Mouse (Mus musculus): ENCODE results near the gene Ppp1r12c. TPM values are rescaled to one million over a fixed set of nuclear protein-coding genes. Genes with fewer than 3 reads are reported as not detected.

Ppp1r12c gene
- polyA plus RNA-seq, 1 experiment from 2014 or later: 14.9 TPM

GRCm38 (mm10) chr7:4498251-4498650 lies 3.2 kb downstream of the Ppp1r12c start:
- H3K36me3 ChIP-seq (replicated peaks; ENCODE audit: insufficient read depth, low read length): peaks cover 31% of the 10 kb centered on the region
- DNase-seq (no peak), ATAC-seq (no peak)
- whole genome bisulfite sequencing (ENCODE audit: insufficient replicate concordance): 44% methylated on average over 9 of the region's 9 CpGs
- peak overlapping the region; percentile 22; the same call in 1 of the 2 replicates for H3K4me2 ChIP-seq (ENCODE audit: low read depth, low read length)
- TF ChIP-seq CTCF (IDR thresholded peaks at IDR 0.05; ENCODE audit: low read depth) (no peak), EP300 (IDR thresholded peaks at IDR 0.05; ENCODE audit: low read depth) (no peak)
- H3K4me1 ChIP-seq (ENCODE audit: insufficient read depth): peaks cover 14% of the 10 kb centered on the region
- H3K4me3 ChIP-seq (ENCODE audit: low read depth, low read length): no peak overlapping the region
- H3K27ac ChIP-seq (ENCODE audit: low read depth): no peak overlapping the region
- no peaks in the 10 kb centered on the region for H3K9me3 ChIP-seq (ENCODE audit: low read length)
- 0 out of 2 replicates have a peak overlapping the region, but pooled peaks have one; percentile 9 for H3K9ac ChIP-seq (replicated peaks)
- H3K27me3 ChIP-seq (ENCODE audit: insufficient read depth, low read length): no peaks in the 10 kb centered on the region

DNA sequence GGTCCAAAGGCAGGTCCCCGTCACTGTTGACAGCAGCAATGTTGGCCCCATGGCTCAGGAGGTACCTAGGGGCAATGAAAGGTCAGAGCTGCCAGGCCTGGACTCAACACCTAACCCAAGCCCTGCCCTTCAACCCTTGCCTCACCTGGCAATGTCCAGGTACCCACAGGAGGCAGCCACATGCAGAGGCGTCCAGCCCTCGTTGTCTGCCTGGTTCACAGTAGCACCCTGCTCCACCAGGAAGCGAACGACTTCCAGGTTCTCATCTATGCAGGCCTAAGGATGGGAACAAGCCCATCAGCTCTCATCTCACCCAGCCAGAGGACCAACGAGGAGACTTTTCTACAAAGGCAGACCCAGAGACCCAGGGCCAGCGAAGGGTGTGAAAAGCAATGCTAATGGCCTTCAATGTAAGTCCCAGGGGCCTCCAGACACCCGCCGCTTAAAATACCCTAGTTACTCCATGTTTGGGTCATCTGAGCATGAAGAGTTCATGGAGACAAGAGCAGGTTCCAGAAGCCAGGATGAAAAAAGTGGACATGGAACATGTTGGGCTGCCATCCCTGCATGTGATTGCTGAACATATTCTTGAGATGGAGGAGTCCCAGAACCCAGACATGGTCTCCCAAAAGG lies 4.1 kb downstream of the Ppp1r12c start:
- H3K4me3 ChIP-seq (ENCODE audit: low read depth, low read length): no peak overlapping the region
- DNase-seq (no peak), ATAC-seq (no peak)
- WGBS (ENCODE audit: insufficient replicate concordance): 84% methylated on average over 9 of the region's 9 CpGs
- H3K4me1 ChIP-seq (ENCODE audit: insufficient read depth): peaks cover 18% of the 10 kb centered on the region
- no peak overlapping the region for H3K4me2 ChIP-seq (ENCODE audit: low read depth, low read length)
- no peak overlapping the region for H3K9ac ChIP-seq (replicated peaks)
- no peak overlapping the region for H3K27ac ChIP-seq (ENCODE audit: low read depth)
- H3K9me3 ChIP-seq (ENCODE audit: low read length): no peaks in the 10 kb centered on the region
- H3K36me3 ChIP-seq (replicated peaks; ENCODE audit: insufficient read depth, low read length): peaks cover 36% of the 10 kb centered on the region
- H3K27me3 ChIP-seq (ENCODE audit: insufficient read depth, low read length): no peaks in the 10 kb centered on the region
- TF ChIP-seq EP300 (IDR thresholded peaks at IDR 0.05; ENCODE audit: low read depth) (no peak), CTCF (IDR thresholded peaks at IDR 0.05; ENCODE audit: low read depth) (no peak)

- WGBS (ENCODE audit: insufficient replicate concordance): 85% methylated on average over 3 of the region's 3 CpGs
- H3K27ac ChIP-seq (ENCODE audit: low read depth): no peak overlapping the region
- TF ChIP-seq EP300 (IDR thresholded peaks at IDR 0.05; ENCODE audit: low read depth): no peak
- TF ChIP-seq CTCF (IDR thresholded peaks at IDR 0.05; ENCODE audit: low read depth): no peak
- H3K4me2 ChIP-seq (ENCODE audit: low read depth, low read length): no peak overlapping the region
- H3K9ac ChIP-seq (replicated peaks): no peak overlapping the region
- no peaks in the 10 kb centered on the region for H3K27me3 ChIP-seq (ENCODE audit: insufficient read depth, low read length)
- no peak overlapping the region for H3K4me3 ChIP-seq (ENCODE audit: low read depth, low read length)
- no peaks in the 10 kb centered on the region for H3K9me3 ChIP-seq (ENCODE audit: low read length)
- H3K36me3 ChIP-seq (replicated peaks; ENCODE audit: insufficient read depth, low read length): peaks cover 36% of the 10 kb centered on the region
- DNase-seq (no peak), ATAC-seq (no peak)
- peaks cover 20% of the 10 kb centered on the region for H3K4me1 ChIP-seq (ENCODE audit: insufficient read depth)
Measured at GRCm38 (mm10) chr7:4496468-4496867, 5.0 kb downstream of the Ppp1r12c start.

GRCm38 (mm10) chr7:4493991-4494390 lies 7.5 kb downstream of the Ppp1r12c start:
- H3K4me3 ChIP-seq (ENCODE audit: low read depth, low read length): no peak overlapping the region
- H3K4me1 ChIP-seq (ENCODE audit: insufficient read depth): peaks cover 16% of the 10 kb centered on the region
- H3K27ac ChIP-seq (ENCODE audit: low read depth): no peak overlapping the region
- WGBS (ENCODE audit: insufficient replicate concordance): 26% methylated on average over 1 of the region's 1 CpGs
- H3K36me3 ChIP-seq (replicated peaks; ENCODE audit: insufficient read depth, low read length): peaks cover 47% of the 10 kb centered on the region
- H3K9ac ChIP-seq (replicated peaks): no peak overlapping the region
- no peaks in the 10 kb centered on the region for H3K27me3 ChIP-seq (ENCODE audit: insufficient read depth, low read length)
- no peak overlapping the region for H3K4me2 ChIP-seq (ENCODE audit: low read depth, low read length)
- TF ChIP-seq CTCF (IDR thresholded peaks at IDR 0.05; ENCODE audit: low read depth) (no peak), EP300 (IDR thresholded peaks at IDR 0.05; ENCODE audit: low read depth) (no peak)
- no peaks in the 10 kb centered on the region for H3K9me3 ChIP-seq (ENCODE audit: low read length)
- ATAC-seq (peak; percentile 48), DNase-seq (no peak)

GRCm38 (mm10) chr7:4492284-4493224 lies 8.9 kb downstream of the Ppp1r12c start:
- DNase-seq (peak; percentile 43), ATAC-seq (peak; percentile 55; the same call in 1 of the 2 replicates)
- WGBS (ENCODE audit: insufficient replicate concordance): 58% methylated on average over 13 of the region's 13 CpGs
- peaks cover 52% of the 10 kb centered on the region for H3K36me3 ChIP-seq (replicated peaks; ENCODE audit: insufficient read depth, low read length)
- no peaks in the 10 kb centered on the region for H3K27me3 ChIP-seq (ENCODE audit: insufficient read depth, low read length)
- no peak overlapping the region for H3K9ac ChIP-seq (replicated peaks)
- H3K4me3 ChIP-seq (ENCODE audit: low read depth, low read length): no peak overlapping the region
- H3K27ac ChIP-seq (ENCODE audit: low read depth): peak overlapping the region; percentile 49; the same call in 1 of the 2 replicates
- TF ChIP-seq CTCF (IDR thresholded peaks at IDR 0.05; ENCODE audit: low read depth) (no peak), EP300 (IDR thresholded peaks at IDR 0.05; ENCODE audit: low read depth) (no peak)
- H3K9me3 ChIP-seq (ENCODE audit: low read length): no peaks in the 10 kb centered on the region
- H3K4me2 ChIP-seq (ENCODE audit: low read depth, low read length): no peak overlapping the region
- peaks cover 15% of the 10 kb centered on the region; the same call in 1 of the 2 replicates for H3K4me1 ChIP-seq (ENCODE audit: insufficient read depth)

- DNase-seq: no peak
- H3K9ac ChIP-seq (replicated peaks): no peak overlapping the region
- peaks cover 15% of the 10 kb centered on the region; the same call in 1 of the 2 replicates for H3K4me1 ChIP-seq (ENCODE audit: insufficient read depth)
- no peaks in the 10 kb centered on the region for H3K27me3 ChIP-seq (ENCODE audit: insufficient read depth, low read length)
- H3K27ac ChIP-seq (ENCODE audit: low read depth): peak overlapping the region; percentile 12; the same call in 1 of the 2 replicates
- TF ChIP-seq CTCF (IDR thresholded peaks at IDR 0.05; ENCODE audit: low read depth) (no peak), EP300 (IDR thresholded peaks at IDR 0.05; ENCODE audit: low read depth) (no peak)
- no peak for ATAC-seq
- 55% methylated on average over 6 of the region's 6 CpGs for WGBS (ENCODE audit: insufficient replicate concordance)
- no peak overlapping the region for H3K4me2 ChIP-seq (ENCODE audit: low read depth, low read length)
- no peaks in the 10 kb centered on the region for H3K9me3 ChIP-seq (ENCODE audit: low read length)
- H3K36me3 ChIP-seq (replicated peaks; ENCODE audit: insufficient read depth, low read length): peaks cover 44% of the 10 kb centered on the region
- H3K4me3 ChIP-seq (ENCODE audit: low read depth, low read length): no peak overlapping the region
Measured at GRCm38 (mm10) chr7:4491308-4491707, 10.2 kb downstream of the Ppp1r12c start.
